Mouse (Mus musculus) E14TG2a.4 (cell line): ENCODE measurements around the gene Ccdc114.

Source experiments
- CTCF ChIP-seq: conservative IDR thresholded peaks from 2 replicates; pipeline ENCODE4 v1.5.1; 2014; ENCODE audit warnings: low read length
- NANOG ChIP-seq: IDR thresholded peaks from 2 replicates; pipeline ENCODE4 v1.6.1; 2014; ENCODE audit warnings: borderline replicate concordance, low read length, mixed read lengths
- POU5F1 ChIP-seq: IDR thresholded peaks from 2 replicates; pipeline ENCODE4 v1.6.1; 2014; ENCODE audit warnings: low read length, borderline replicate concordance

- no peak for TF ChIP-seq CTCF
- no peak for TF ChIP-seq POU5F1
- TF ChIP-seq NANOG, result no peak
Observed at GRCm38 (mm10) chr7:45901562-45901961, 22.3 kb upstream of the Ccdc114 start.
